Mouse (Mus musculus): ENCODE data around the gene Dusp28. TPM values are rescaled to one million over a fixed set of nuclear protein-coding genes. Genes with fewer than 3 reads are reported as not detected.

The Dusp28 gene
- polyA plus RNA-seq (2015; fragmentation: Nextera tagmentation; extraction: Ambion mirVana): 14.9 and 15.8 TPM in 2 replicates

- H3K9ac ChIP-seq: peak within 1 kb of the TSS; percentile 82
- peak within 1 kb of the TSS; percentile 94 for H3K27ac ChIP-seq
- peak within 1 kb of the TSS; percentile 70 for H3K4me2 ChIP-seq
- peak within 1 kb of the TSS; percentile 72 for H3K4me3 ChIP-seq
- H3K4me1 ChIP-seq (replicated peaks): peaks cover 42% of the 10 kb centered on the region
- no peaks in the 10 kb centered on the region for H3K36me3 ChIP-seq
- peak; percentile 93 for ATAC-seq (ENCODE audit: low FRiP score)
- no peaks in the 10 kb centered on the region for H3K9me3 ChIP-seq
- WGBS: under 1% methylated on average over 80 of the region's 81 CpGs
- H3K27me3 ChIP-seq: peaks cover 9% of the 10 kb centered on the region
Observed at GRCm38 (mm10) chr1:92906779-92907631, at the start of gene Dusp28. TSS of gene Dusp28 (plus strand) at chr1:92906981.

- H3K27ac ChIP-seq: peak overlapping the region; percentile 55
Observed at GRCm38 (mm10) chr1:92861503-92861902, 45.3 kb upstream of the Dusp28 start.

GRCm38 (mm10) chr1:92863268-92863667 lies 43.5 kb upstream of the Dusp28 start:
- no peak overlapping the region for H3K4me2 ChIP-seq
- 91% methylated on average over 4 of the region's 4 CpGs for WGBS
- no peak overlapping the region for H3K27ac ChIP-seq
- no peak overlapping the region for H3K4me3 ChIP-seq
- ATAC-seq (ENCODE audit: low FRiP score): no peak
- peaks cover 21% of the 10 kb centered on the region for H3K36me3 ChIP-seq
- peaks cover 7% of the 10 kb centered on the region for H3K4me1 ChIP-seq (replicated peaks)
- no peaks in the 10 kb centered on the region for H3K9me3 ChIP-seq
- no peak overlapping the region for H3K9ac ChIP-seq
- H3K27me3 ChIP-seq: no peaks in the 10 kb centered on the region

More at GRCm38 (mm10) chr1:92861503-92861902, 45.3 kb upstream of the Dusp28 start:
- no peak overlapping the region for H3K4me3 ChIP-seq
- peaks cover 39% of the 10 kb centered on the region for H3K36me3 ChIP-seq
- peaks cover 7% of the 10 kb centered on the region for H3K4me1 ChIP-seq (replicated peaks)
- no peak for ATAC-seq (ENCODE audit: low FRiP score)
- H3K9ac ChIP-seq: no peak overlapping the region
- H3K4me2 ChIP-seq: no peak overlapping the region
- H3K9me3 ChIP-seq: no peaks in the 10 kb centered on the region
- no peaks in the 10 kb centered on the region for H3K27me3 ChIP-seq
- WGBS: 81% methylated on average over 6 of the region's 6 CpGs

- Histone ChIP-seq H3K9ac (no peak overlapping the region), H3K27ac (no peak overlapping the region)
- WGBS: 67% methylated on average over 2 of the region's 2 CpGs
Observed at GRCm38 (mm10) chr1:92866170-92866569, 40.6 kb upstream of the Dusp28 start.

GRCm38 (mm10) chr1:92869985-92870384 lies 36.8 kb upstream of the Dusp28 start:
- Histone ChIP-seq H3K4me1 (replicated peaks) (peaks cover 7% of the 10 kb centered on the region), H3K9ac (no peak overlapping the region), H3K36me3 (no peaks in the 10 kb centered on the region), H3K27ac (no peak overlapping the region), H3K4me2 (no peak overlapping the region), H3K9me3 (no peaks in the 10 kb centered on the region), H3K27me3 (no peaks in the 10 kb centered on the region), H3K4me3 (no peak overlapping the region)
- ATAC-seq (ENCODE audit: low FRiP score): no peak
- 89% methylated on average over 2 of the region's 2 CpGs for WGBS

More at GRCm38 (mm10) chr1:92866170-92866569, 40.6 kb upstream of the Dusp28 start:
- Histone ChIP-seq H3K36me3 (no peaks in the 10 kb centered on the region), H3K4me3 (no peak overlapping the region), H3K4me2 (no peak overlapping the region), H3K9me3 (no peaks in the 10 kb centered on the region), H3K27me3 (no peaks in the 10 kb centered on the region), H3K4me1 (replicated peaks) (peaks cover 7% of the 10 kb centered on the region)
- no peak for ATAC-seq (ENCODE audit: low FRiP score)

GRCm38 (mm10) chr1:92872666-92873065 lies 34.1 kb upstream of the Dusp28 start:
- ATAC-seq (ENCODE audit: low FRiP score): no peak
- WGBS: 86% methylated on average over 7 of the region's 7 CpGs
- no peak overlapping the region for H3K9ac ChIP-seq
- no peaks in the 10 kb centered on the region for H3K4me1 ChIP-seq (replicated peaks)
- H3K4me2 ChIP-seq: no peak overlapping the region
- H3K9me3 ChIP-seq: no peaks in the 10 kb centered on the region
- H3K4me3 ChIP-seq: no peak overlapping the region
- H3K36me3 ChIP-seq: no peaks in the 10 kb centered on the region
- no peak overlapping the region for H3K27ac ChIP-seq
- H3K27me3 ChIP-seq: no peaks in the 10 kb centered on the region

GRCm38 (mm10) chr1:92874011-92874410 lies 32.8 kb upstream of the Dusp28 start:
- Histone ChIP-seq H3K4me3 (no peak overlapping the region), H3K27me3 (no peaks in the 10 kb centered on the region), H3K4me2 (no peak overlapping the region), H3K9me3 (no peaks in the 10 kb centered on the region), H3K36me3 (no peaks in the 10 kb centered on the region), H3K27ac (no peak overlapping the region), H3K9ac (no peak overlapping the region), H3K4me1 (replicated peaks) (no peaks in the 10 kb centered on the region)
- 88% methylated on average over 3 of the region's 3 CpGs for WGBS
- no peak for ATAC-seq (ENCODE audit: low FRiP score)

GRCm38 (mm10) chr1:92875360-92876111 lies 31.2 kb upstream of the Dusp28 start:
- H3K4me1 ChIP-seq (replicated peaks): no peaks in the 10 kb centered on the region
- H3K27me3 ChIP-seq: no peaks in the 10 kb centered on the region
- H3K4me3 ChIP-seq: no peak overlapping the region
- 85% methylated on average over 8 of the region's 8 CpGs for WGBS
- H3K4me2 ChIP-seq: no peak overlapping the region
- no peaks in the 10 kb centered on the region for H3K9me3 ChIP-seq
- ATAC-seq (ENCODE audit: low FRiP score): no peak
- H3K9ac ChIP-seq: no peak overlapping the region
- no peaks in the 10 kb centered on the region for H3K36me3 ChIP-seq
- H3K27ac ChIP-seq: no peak overlapping the region

- H3K9ac ChIP-seq: no peak overlapping the region
- no peaks in the 10 kb centered on the region for H3K36me3 ChIP-seq
- H3K27ac ChIP-seq: no peak overlapping the region
- 69% methylated on average over 12 of the region's 12 CpGs for WGBS
- no peaks in the 10 kb centered on the region for H3K4me1 ChIP-seq (replicated peaks)
- ATAC-seq (ENCODE audit: low FRiP score): no peak
- no peaks in the 10 kb centered on the region for H3K27me3 ChIP-seq
- no peak overlapping the region for H3K4me3 ChIP-seq
- no peak overlapping the region for H3K4me2 ChIP-seq
- no peaks in the 10 kb centered on the region for H3K9me3 ChIP-seq
Observed at GRCm38 (mm10) chr1:92877431-92877978, 29.3 kb upstream of the Dusp28 start.

- no peaks in the 10 kb centered on the region for H3K9me3 ChIP-seq
- 88% methylated on average over 13 of the region's 13 CpGs for WGBS
- H3K4me2 ChIP-seq: no peak overlapping the region
- H3K36me3 ChIP-seq: no peaks in the 10 kb centered on the region
- no peak overlapping the region for H3K4me3 ChIP-seq
- ATAC-seq (ENCODE audit: low FRiP score): no peak
- no peaks in the 10 kb centered on the region for H3K4me1 ChIP-seq (replicated peaks)
- no peak overlapping the region for H3K9ac ChIP-seq
- H3K27me3 ChIP-seq: no peaks in the 10 kb centered on the region
- no peak overlapping the region for H3K27ac ChIP-seq
Observed at GRCm38 (mm10) chr1:92878066-92878741, 28.6 kb upstream of the Dusp28 start.

- Histone ChIP-seq H3K27ac (no peak overlapping the region), H3K27me3 (0 out of 2 replicates have a peak, but pooled peaks cover 3% of the 10 kb centered on the region), H3K4me3 (no peak overlapping the region), H3K9me3 (no peaks in the 10 kb centered on the region), H3K9ac (no peak overlapping the region), H3K4me1 (replicated peaks) (no peaks in the 10 kb centered on the region), H3K4me2 (no peak overlapping the region), H3K36me3 (no peaks in the 10 kb centered on the region)
- 86% methylated on average over 12 of the region's 12 CpGs for WGBS
- no peak for ATAC-seq (ENCODE audit: low FRiP score)
Observed at GRCm38 (mm10) chr1:92879266-92879665, 27.5 kb upstream of the Dusp28 start.

GRCm38 (mm10) chr1:92880101-92880500 lies 26.7 kb upstream of the Dusp28 start:
- H3K4me3 ChIP-seq: no peak overlapping the region
- no peak overlapping the region for H3K27ac ChIP-seq
- H3K36me3 ChIP-seq: no peaks in the 10 kb centered on the region
- no peak overlapping the region for H3K9ac ChIP-seq
- no peaks in the 10 kb centered on the region for H3K4me1 ChIP-seq (replicated peaks)
- no peak overlapping the region for H3K4me2 ChIP-seq
- 84% methylated on average over 5 of the region's 5 CpGs for WGBS
- no peaks in the 10 kb centered on the region for H3K9me3 ChIP-seq
- 0 out of 2 replicates have a peak, but pooled peaks cover 3% of the 10 kb centered on the region for H3K27me3 ChIP-seq
- no peak for ATAC-seq (ENCODE audit: low FRiP score)
